Mouse (Mus musculus): ENCODE results near the gene Kdm1b. TPM values are rescaled to one million over a fixed set of nuclear protein-coding genes. Genes with fewer than 3 reads are reported as not detected.

Kdm1b gene
- polyA plus RNA-seq, 1 experiment from 2014 or later, result 23.9 TPM

DNA sequence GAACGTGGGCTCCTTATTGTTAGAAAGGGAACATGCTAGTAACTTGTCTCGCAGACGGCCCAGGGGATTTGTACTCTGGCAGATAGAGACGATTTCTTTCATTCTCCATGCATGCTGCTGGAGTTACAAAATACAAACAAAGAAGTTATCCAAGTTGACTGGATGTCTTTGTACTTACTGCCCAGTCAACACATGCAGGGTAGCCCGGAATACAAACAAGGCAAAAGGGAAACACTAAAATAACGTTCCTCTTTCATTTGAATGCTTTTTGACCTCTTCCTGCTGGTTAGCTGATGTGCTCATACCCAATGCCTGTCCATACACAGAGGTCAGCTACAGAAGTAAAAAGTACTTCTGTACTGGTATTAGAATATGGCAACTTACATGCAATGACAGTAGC, 5.4 kb upstream of the Kdm1b start:
- H3K4me1 ChIP-seq, result peaks cover 4% of the 10 kb centered on the region; the same call in 1 of the 2 replicates
- no peak for ATAC-seq (ENCODE audit: low FRiP score)
- 85% methylated on average over 6 of the region's 6 CpGs for WGBS
- H3K36me3 ChIP-seq (replicated peaks), result 0 out of 2 replicates have a peak, but pooled peaks cover 4% of the 10 kb centered on the region
- H3K4me3 ChIP-seq (replicated peaks), result no peak overlapping the region
- no peak overlapping the region for H3K9ac ChIP-seq
- H3K9me3 ChIP-seq, result no peaks in the 10 kb centered on the region
- H3K27me3 ChIP-seq, result no peaks in the 10 kb centered on the region
- no peak overlapping the region for H3K4me2 ChIP-seq
- no peak overlapping the region for H3K27ac ChIP-seq

GRCm38 (mm10) chr13:47040061-47040460, 3.2 kb upstream of the Kdm1b start:
- no peak overlapping the region for H3K4me3 ChIP-seq (replicated peaks)
- 92% methylated on average over 5 of the region's 5 CpGs for WGBS
- no peak overlapping the region for H3K4me2 ChIP-seq
- no peaks in the 10 kb centered on the region for H3K9me3 ChIP-seq
- no peaks in the 10 kb centered on the region for H3K36me3 ChIP-seq (replicated peaks)
- no peak overlapping the region for H3K27ac ChIP-seq
- peaks cover 15% of the 10 kb centered on the region for H3K4me1 ChIP-seq
- no peak for ATAC-seq (ENCODE audit: low FRiP score)
- H3K27me3 ChIP-seq, result no peaks in the 10 kb centered on the region
- no peak overlapping the region for H3K9ac ChIP-seq

DNA sequence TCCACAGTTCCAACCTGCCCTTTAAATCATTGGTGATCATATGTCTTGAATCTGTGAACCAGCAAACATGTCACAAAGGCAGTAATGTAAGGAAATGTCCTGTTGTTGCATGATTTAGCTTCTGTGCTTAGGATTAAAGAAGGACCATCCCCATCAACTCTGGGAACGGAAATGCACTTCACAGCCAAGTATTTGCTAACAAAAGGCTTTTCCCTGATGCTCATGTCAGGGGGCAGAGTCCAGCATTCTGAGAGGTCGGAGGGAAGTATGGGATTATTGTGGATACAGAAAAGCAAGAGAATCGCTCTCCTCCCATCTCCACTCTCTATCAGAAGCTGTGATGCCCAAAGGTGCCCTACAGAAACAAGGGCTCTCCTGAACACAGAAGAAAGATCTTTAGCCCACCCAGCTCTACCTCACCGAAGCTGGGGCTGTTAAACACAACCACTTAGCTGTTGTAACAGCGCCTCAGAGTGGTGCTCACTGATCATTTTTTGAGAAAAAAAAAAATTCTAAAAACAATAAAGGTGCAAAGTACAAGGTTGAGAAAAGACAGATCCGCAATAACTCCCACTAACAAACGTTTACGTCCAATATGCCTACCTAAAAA, 1.2 kb upstream of the Kdm1b start:
- Histone ChIP-seq H3K4me3 (replicated peaks) (peak overlapping the region; percentile 85), H3K36me3 (replicated peaks) (no peaks in the 10 kb centered on the region), H3K4me2 (peak overlapping the region; percentile 100), H3K9ac (peak overlapping the region; percentile 45; the same call in 1 of the 2 replicates), H3K4me1 (peaks cover 15% of the 10 kb centered on the region), H3K27ac (peak overlapping the region; percentile 27; the same call in 1 of the 2 replicates), H3K27me3 (no peaks in the 10 kb centered on the region), H3K9me3 (no peaks in the 10 kb centered on the region)
- ATAC-seq (ENCODE audit: low FRiP score), result no peak
- WGBS, result 51% methylated on average over 8 of the region's 8 CpGs

- peaks cover 6% of the 10 kb centered on the region for H3K36me3 ChIP-seq (replicated peaks)
- H3K27ac ChIP-seq, result peak overlapping the region; percentile 78
- peak overlapping the region; percentile 81 for H3K9ac ChIP-seq
- H3K4me2 ChIP-seq, result peak overlapping the region; percentile 100
- H3K4me1 ChIP-seq, result peaks cover 15% of the 10 kb centered on the region
- H3K9me3 ChIP-seq, result no peaks in the 10 kb centered on the region
- H3K27me3 ChIP-seq, result no peaks in the 10 kb centered on the region
- WGBS, result 1% methylated on average over 45 of the region's 45 CpGs
- ATAC-seq (ENCODE audit: low FRiP score), result peak; percentile 3; the same call in 1 of the 2 replicates
- peak overlapping the region; percentile 85 for H3K4me3 ChIP-seq (replicated peaks)
These were observed 726 bp downstream of the Kdm1b start for GRCm38 (mm10) chr13:47043833-47044616.

- H3K36me3 ChIP-seq (replicated peaks), result peaks cover 12% of the 10 kb centered on the region
- 22% methylated on average over 10 of the region's 10 CpGs for WGBS
- ATAC-seq (ENCODE audit: low FRiP score), result no peak
These were observed 1.3 kb downstream of the Kdm1b start, which contains the start of gene Tpmt for GRCm38 (mm10) chr13:47044617-47044947. Gene Tpmt, minus strand, starts transcription at chr13:47044737.

DNA sequence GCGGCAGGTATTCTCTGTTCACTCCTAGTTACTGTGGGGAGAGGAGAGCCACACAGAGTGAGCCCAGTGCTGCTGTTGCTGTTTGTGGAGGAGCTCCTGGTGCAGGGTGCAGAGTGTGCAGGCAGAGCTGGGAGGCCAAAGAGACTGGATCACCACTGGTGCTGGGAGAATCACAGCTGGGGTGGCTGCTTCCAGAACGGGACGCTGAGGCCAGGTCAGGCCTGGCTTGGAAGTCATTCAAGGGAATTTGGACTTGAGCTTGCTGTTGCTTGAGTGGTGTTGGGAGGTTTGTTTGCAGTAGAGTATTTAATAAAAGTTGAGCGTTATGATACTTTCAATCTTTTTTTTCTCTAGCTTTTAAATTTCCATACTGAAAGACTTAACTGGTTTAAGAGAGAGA, 4.7 kb downstream of the Kdm1b start:
- no peaks in the 10 kb centered on the region for H3K9me3 ChIP-seq
- H3K4me3 ChIP-seq (replicated peaks), result no peak overlapping the region
- H3K27me3 ChIP-seq, result no peaks in the 10 kb centered on the region
- ATAC-seq (ENCODE audit: low FRiP score), result no peak
- H3K4me2 ChIP-seq, result no peak overlapping the region
- peaks cover 11% of the 10 kb centered on the region for H3K4me1 ChIP-seq
- no peak overlapping the region for H3K9ac ChIP-seq
- H3K36me3 ChIP-seq (replicated peaks), result peaks cover 42% of the 10 kb centered on the region
- no peak overlapping the region for H3K27ac ChIP-seq
- 91% methylated on average over 4 of the region's 4 CpGs for WGBS

More at GRCm38 (mm10) chr13:47044617-47044947, 1.3 kb downstream of the Kdm1b start, which contains the start of gene Tpmt:
- H3K4me3 ChIP-seq (replicated peaks), result peak within 1 kb of the TSS; percentile 85
- peaks cover 15% of the 10 kb centered on the region for H3K4me1 ChIP-seq
- no peaks in the 10 kb centered on the region for H3K9me3 ChIP-seq
- peak within 1 kb of the TSS; percentile 78 for H3K27ac ChIP-seq
- peak within 1 kb of the TSS; percentile 100 for H3K4me2 ChIP-seq
- peak within 1 kb of the TSS; percentile 81 for H3K9ac ChIP-seq
- H3K27me3 ChIP-seq, result no peaks in the 10 kb centered on the region

DNA sequence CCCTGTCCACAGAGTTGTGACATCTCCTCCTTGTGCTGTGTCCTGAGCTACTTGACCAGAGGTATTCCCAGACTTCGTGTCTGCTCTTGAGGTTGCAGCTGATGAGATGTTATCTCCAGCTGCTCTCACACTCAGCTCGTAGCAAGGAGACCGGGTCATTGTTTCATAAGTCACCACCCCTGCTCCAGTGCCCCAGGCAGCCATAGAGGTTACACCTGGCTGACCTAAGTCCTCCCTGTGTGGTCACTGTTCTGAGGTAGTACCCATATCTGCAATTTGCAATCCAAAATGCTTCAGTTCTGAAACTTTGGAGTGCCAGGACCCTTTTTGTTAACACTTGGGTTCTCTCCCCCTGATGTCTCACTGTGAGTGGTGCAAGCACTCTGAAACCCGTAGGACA, 6.7 kb downstream of the Kdm1b start:
- no peak overlapping the region for H3K9ac ChIP-seq
- no peaks in the 10 kb centered on the region for H3K27me3 ChIP-seq
- no peak overlapping the region for H3K27ac ChIP-seq
- H3K36me3 ChIP-seq (replicated peaks), result peaks cover 47% of the 10 kb centered on the region
- no peak for ATAC-seq (ENCODE audit: low FRiP score)
- H3K4me2 ChIP-seq, result no peak overlapping the region
- H3K4me1 ChIP-seq, result peaks cover 5% of the 10 kb centered on the region
- H3K4me3 ChIP-seq (replicated peaks), result no peak overlapping the region
- no peaks in the 10 kb centered on the region for H3K9me3 ChIP-seq
- WGBS, result 90% methylated on average over 4 of the region's 4 CpGs

DNA sequence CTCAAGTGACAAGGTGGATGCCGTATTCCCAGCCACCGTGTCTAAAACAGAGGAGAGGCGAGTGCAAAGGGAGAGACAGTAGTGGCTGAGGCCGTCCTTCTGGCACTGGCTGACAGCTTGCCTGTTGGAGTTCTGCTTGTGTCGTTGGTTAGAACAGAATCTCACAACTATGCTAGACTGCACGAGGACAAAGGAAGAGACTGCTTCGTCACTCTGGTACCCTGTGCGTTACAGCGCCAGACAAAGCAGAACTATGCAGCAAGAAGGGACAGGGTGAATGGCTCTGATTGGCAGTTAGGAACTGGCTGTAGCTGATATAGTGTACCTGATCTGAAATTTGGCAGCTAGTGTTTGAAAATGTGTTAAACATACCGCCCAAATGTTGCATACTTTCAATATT, 10.7 kb downstream of the Kdm1b start:
- Histone ChIP-seq H3K4me2 (no peak overlapping the region), H3K27ac (peak overlapping the region; percentile 70), H3K9ac (no peak overlapping the region), H3K9me3 (no peaks in the 10 kb centered on the region), H3K4me3 (replicated peaks) (no peak overlapping the region), H3K4me1 (peaks cover 5% of the 10 kb centered on the region), H3K36me3 (replicated peaks) (peaks cover 56% of the 10 kb centered on the region), H3K27me3 (no peaks in the 10 kb centered on the region)
- peak; percentile 73; the same call in 1 of the 2 replicates for ATAC-seq (ENCODE audit: low FRiP score)
- WGBS, result 32% methylated on average over 10 of the region's 10 CpGs

- no peak for ATAC-seq (ENCODE audit: low FRiP score)
- H3K4me1 ChIP-seq, result peaks cover 5% of the 10 kb centered on the region
- no peak overlapping the region for H3K9ac ChIP-seq
- H3K9me3 ChIP-seq, result no peaks in the 10 kb centered on the region
- no peak overlapping the region for H3K27ac ChIP-seq
- H3K4me2 ChIP-seq, result no peak overlapping the region
- H3K36me3 ChIP-seq (replicated peaks), result peaks cover 51% of the 10 kb centered on the region
- no peak overlapping the region for H3K4me3 ChIP-seq (replicated peaks)
- no peaks in the 10 kb centered on the region for H3K27me3 ChIP-seq
- 93% methylated on average over 11 of the region's 11 CpGs for WGBS
These were observed 12.8 kb downstream of the Kdm1b start for GRCm38 (mm10) chr13:47056126-47056525.

DNA sequence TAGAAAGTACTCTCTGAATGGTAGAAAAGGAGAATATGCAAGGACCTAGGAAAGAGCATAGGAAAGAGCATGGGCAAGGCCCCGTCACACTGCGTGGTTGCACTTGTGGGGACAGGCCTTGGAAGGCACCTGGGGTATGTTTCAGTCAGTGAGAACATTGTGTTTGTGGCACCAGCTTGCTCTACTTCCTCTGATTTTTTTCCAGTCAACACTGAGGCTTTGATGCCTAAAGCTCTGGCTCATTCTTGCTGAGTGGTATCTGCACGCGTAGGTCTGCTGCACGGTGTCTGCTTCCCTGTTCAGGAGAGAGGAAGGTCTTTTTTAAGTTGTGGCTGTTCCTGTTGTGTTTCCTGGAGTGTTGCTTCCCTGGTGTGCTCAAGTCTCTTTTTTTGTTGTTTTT, 13.5 kb downstream of the Kdm1b start:
- H3K27ac ChIP-seq, result no peak overlapping the region
- 97% methylated on average over 5 of the region's 5 CpGs for WGBS
- peaks cover 52% of the 10 kb centered on the region for H3K36me3 ChIP-seq (replicated peaks)
- H3K9ac ChIP-seq, result no peak overlapping the region
- no peak for ATAC-seq (ENCODE audit: low FRiP score)
- H3K4me3 ChIP-seq (replicated peaks), result no peak overlapping the region
- no peak overlapping the region for H3K4me2 ChIP-seq
- no peaks in the 10 kb centered on the region for H3K27me3 ChIP-seq
- no peaks in the 10 kb centered on the region for H3K9me3 ChIP-seq
- peaks cover 5% of the 10 kb centered on the region for H3K4me1 ChIP-seq

- Histone ChIP-seq H3K4me2 (no peak overlapping the region), H3K27ac (no peak overlapping the region), H3K36me3 (replicated peaks) (peaks cover 60% of the 10 kb centered on the region), H3K27me3 (no peaks in the 10 kb centered on the region), H3K4me3 (replicated peaks) (no peak overlapping the region), H3K9me3 (no peaks in the 10 kb centered on the region), H3K9ac (no peak overlapping the region), H3K4me1 (no peaks in the 10 kb centered on the region)
- WGBS, result 94% methylated on average over 17 of the region's 17 CpGs
- ATAC-seq (ENCODE audit: low FRiP score), result no peak
These were observed 19.5 kb downstream of the Kdm1b start for GRCm38 (mm10) chr13:47062756-47063155.

DNA sequence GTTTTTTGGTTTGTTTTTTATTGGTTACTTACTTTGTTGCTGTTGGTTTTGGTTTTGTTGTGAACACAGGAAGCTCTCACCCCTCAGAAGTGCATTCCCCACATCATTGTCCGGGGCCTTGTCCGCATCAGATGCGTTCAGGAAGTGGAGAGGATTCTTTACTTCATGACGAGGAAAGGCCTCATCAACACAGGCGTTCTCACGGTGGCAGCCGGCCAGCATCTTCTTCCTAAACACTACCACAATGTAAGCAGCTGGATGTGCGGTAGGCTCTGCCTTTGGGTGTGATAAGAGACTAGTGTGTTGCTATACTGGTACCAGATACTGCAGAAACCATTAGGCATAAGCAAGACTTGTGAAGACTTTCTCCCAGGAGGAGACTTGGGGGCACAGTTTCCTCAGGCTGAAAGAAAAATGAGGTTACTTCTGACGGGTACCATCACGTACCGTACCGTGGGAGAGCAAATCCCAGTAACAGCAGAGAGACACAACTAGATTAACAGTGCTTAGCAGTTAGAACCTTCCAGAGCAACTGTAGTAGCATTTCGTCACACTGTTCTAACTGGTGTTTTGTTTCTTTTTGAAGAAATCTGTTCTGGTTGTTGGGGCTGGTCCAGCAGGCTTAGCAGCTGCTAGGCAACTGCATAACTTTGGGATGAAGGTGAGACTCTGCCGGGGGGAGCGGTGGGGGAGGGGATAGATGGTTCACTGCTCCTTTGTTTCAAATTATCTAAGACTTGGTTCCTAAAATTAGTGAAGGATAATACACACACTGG, 20.9 kb downstream of the Kdm1b start:
- peaks cover 62% of the 10 kb centered on the region for H3K36me3 ChIP-seq (replicated peaks)
- no peak overlapping the region for H3K4me2 ChIP-seq
- no peaks in the 10 kb centered on the region for H3K27me3 ChIP-seq
- H3K4me3 ChIP-seq (replicated peaks), result no peak overlapping the region
- 91% methylated on average over 15 of the region's 15 CpGs for WGBS
- no peak overlapping the region for H3K27ac ChIP-seq
- no peaks in the 10 kb centered on the region for H3K4me1 ChIP-seq
- ATAC-seq (ENCODE audit: low FRiP score), result no peak
- H3K9ac ChIP-seq, result no peak overlapping the region
- H3K9me3 ChIP-seq, result no peaks in the 10 kb centered on the region
